Mouse (Mus musculus) urinary bladder, adult 18-20 months (tissue): ENCODE measurements around the gene Ckap5.
"Not testable (repeated sequence)": the region's sequence is repeated elsewhere in the genome, so short reads cannot be mapped to it uniquely, and the experiment has no call there.

Experiments
- DNase-seq, 2 experiments: peaks; one replicate each; pipeline ENCODE4 v3.0.0; 2022; ENCODE audit warnings: low spot score in 2 of 2, mixed read lengths in 2 of 2

Ckap5 gene

GRCm38 (mm10) chr2:91526294-91527146 lies at the start of gene Ckap5:
Ckap5 (plus strand) TSS chr2:91526762.
- DNase-seq: peak; percentile 86 to 90

DNA sequence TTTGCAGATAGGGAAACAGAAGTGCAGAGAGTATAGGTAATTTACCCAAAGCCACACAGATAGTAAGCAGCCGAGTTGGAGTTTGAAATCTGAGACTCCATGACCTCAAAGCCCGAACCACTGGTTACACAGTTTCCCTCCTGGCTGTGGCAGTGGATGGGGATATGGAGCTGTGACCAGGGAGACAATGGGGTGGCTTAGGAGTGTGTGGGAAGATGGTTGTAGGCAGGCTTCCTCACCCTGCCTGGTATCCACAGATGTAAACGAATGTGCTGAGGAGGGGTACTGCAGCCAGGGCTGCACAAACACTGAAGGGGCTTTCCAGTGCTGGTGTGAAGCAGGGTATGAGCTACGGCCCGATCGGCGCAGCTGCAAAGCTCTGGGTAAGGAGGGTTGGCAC lies 49.7 kb upstream of the Ckap5 start:
- no peak for DNase-seq

DNA sequence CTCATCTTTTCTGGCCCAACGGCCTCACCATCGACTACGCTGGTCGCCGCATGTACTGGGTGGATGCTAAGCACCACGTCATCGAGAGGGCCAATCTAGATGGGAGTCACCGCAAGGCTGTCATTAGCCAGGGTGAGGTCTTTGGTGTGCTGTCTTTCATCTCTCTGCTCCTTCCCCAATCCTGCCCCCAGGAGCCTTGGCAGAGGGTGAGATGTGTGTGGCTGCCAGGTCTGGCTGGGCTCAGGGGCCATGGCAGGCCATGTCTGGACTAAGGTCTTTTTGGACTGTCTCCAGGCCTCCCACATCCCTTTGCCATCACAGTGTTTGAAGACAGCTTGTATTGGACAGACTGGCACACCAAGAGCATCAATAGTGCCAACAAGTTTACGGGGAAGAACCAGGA lies 46.2 kb upstream of the Ckap5 start:
- DNase-seq: no peak

DNA sequence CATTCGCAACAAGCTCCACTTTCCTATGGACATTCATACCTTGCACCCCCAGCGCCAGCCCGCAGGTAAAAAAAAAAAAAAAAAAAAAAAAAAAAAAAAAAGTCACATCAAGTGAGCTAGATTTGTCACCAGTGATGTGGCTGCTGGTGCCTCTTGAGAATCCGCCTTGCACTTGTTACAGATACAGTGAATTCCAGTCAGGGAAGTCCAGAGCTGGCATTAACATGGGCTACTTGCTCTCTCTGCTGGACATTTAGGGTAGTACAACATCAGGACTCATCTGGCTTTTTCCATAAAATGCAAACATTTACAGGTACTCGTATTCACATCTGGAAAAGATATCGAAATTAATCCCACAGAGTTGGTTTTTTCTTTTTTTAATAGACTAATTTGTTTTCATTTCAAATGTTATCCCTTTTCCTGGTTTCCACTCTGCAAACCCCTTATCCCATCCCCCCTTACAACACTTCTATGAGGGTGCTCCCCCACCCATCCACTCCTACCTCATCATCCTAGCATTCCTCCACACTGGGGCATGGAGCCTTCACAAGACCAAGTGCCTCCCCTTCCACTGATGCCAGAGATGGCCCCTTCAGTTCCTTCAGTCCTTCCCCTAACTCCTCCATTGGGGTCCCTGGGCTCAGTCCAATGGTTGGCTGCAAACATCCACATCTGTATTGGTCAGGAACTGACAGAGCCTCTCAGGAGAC lies 45.6 kb upstream of the Ckap5 start:
- DNase-seq: no peak

DNA sequence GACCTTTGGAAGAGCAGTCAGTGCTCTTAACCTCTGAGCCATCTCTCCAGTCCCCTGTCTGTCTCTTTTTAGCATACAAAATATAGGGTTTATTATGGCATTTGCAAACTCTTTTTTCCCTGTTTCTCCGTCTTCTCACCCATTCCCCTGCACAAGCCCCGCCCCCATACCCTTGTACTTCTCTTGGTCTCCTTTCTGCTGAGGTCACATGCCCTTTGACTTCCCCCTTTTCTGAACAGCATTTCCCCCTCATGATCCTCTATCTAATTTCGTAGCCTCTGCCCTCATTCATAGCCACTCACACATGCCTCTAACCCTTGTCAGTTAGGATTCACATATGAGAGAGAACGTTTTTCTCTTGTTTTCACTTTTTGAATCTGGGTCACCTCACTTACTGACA lies 41.9 kb upstream of the Ckap5 start:
- DNase-seq: no peak

DNA sequence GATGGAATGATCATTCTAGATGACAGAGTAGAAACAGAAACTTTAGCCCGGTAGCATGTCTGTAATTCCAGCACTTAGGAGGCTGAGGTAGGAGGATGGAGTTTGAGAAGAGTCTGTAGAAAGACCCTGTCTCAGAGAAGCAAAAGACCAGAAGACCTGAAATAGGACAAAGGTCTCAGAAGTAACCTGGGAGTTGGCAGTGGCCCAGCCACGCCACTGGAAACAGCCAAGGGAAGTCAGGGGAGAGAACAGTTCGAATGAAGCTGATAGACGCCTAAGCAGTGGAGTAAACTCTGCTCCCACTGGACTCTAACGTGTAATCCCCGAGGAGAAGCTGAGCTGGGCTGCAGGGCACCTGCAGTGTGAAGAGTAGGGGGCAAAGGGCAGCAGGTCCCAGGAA lies 41.3 kb upstream of the Ckap5 start:
- no peak for DNase-seq

DNA sequence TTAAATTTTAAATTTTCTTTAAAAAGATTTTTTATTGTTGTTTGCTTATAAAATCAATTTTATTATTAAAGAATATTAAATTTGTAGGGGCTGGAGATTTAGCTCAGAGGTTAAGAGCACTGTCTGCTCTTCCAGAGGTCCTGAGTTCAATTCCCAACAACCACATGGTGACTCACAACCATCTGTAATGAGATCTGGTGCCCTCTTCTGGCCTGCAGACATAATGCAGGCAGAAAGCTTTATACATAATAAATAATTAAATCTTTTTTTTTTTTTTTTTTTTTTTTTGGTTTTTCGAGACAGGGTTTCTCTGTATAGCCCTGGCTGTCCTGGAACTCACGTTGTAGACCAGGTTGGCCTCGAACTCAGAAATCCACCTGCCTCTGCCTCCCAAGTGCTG lies 39.3 kb upstream of the Ckap5 start:
- not testable (repeated sequence) for DNase-seq

GRCm38 (mm10) chr2:91492071-91492635 lies 34.4 kb upstream of the Ckap5 start:
- no peak for DNase-seq

GRCm38 (mm10) chr2:91493981-91494380 lies 32.6 kb upstream of the Ckap5 start:
- DNase-seq: no peak

- no peak for DNase-seq
Measured at GRCm38 (mm10) chr2:91498093-91498719, 28.4 kb upstream of the Ckap5 start.

- no peak for DNase-seq
Measured at GRCm38 (mm10) chr2:91508076-91508475, 18.5 kb upstream of the Ckap5 start.

DNA sequence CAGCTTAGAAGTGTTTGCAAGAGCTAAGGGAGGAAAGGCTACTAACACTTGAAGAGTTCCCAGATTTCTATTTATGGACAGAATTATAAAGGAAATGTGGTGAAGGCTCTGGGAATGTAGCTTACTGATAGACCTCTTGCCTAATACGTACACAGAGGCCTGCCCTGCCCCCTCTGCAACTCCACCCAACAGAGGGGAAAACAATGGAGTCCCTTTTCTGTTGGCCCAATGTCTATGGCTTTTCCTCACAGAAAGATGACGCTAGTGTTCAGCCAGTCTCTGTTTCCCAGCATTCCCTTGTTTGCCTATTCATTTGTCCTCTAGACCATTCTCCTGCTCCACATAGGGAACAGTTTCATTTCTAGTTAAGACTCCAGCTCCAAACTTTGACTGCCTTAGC lies 9.4 kb upstream of the Ckap5 start:
- no peak for DNase-seq

DNA sequence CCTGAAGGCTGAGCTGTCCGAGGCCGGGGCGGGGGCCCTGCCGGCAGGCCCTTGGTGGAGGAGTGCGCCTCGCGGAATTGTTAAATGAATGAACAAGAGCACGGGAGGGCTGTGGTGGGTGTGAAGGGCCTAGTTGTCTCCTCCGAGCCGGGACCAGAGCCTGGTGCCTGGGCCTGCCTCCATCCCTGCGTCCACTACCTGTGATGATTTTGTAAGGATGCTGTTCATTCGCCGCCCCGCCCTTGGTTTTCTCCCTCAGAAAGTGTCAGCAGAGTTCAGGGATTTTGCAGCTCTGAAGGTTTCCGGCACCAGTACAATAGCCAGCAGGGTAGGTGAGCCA lies 555 bp downstream of the Ckap5 start:
- peak in 1 of 2 experiments; percentile 5 for DNase-seq

- DNase-seq: peak; percentile 73 to 86
Measured at GRCm38 (mm10) chr2:91537588-91538205, 11.1 kb downstream of the Ckap5 start.

DNA sequence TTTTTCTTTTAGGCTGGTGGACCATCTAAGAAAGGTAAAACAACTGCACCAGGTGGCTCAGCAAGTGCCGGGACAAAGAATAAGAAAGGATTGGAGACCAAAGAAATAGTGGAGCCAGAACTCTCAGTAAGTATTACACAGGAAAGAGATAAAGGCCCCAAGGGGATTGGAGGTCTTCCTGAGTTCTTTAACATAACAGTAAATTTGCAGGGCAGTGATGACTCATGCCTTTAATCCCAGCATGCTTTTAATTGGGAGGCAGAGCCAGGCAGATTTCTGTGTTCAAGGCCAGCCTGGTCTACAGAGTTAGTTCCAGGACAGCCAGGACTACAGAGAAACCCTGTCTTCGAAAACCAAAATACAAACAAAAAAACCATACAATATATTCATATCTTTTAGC lies 41.6 kb downstream of the Ckap5 start:
- DNase-seq: no peak

- no peak for DNase-seq
Measured at GRCm38 (mm10) chr2:91580894-91581293, 54.3 kb downstream of the Ckap5 start.

- DNase-seq: no peak
Measured at GRCm38 (mm10) chr2:91586242-91586641, 59.7 kb downstream of the Ckap5 start.

GRCm38 (mm10) chr2:91600475-91600874 lies 73.9 kb downstream of the Ckap5 start:
- DNase-seq: no peak

DNA sequence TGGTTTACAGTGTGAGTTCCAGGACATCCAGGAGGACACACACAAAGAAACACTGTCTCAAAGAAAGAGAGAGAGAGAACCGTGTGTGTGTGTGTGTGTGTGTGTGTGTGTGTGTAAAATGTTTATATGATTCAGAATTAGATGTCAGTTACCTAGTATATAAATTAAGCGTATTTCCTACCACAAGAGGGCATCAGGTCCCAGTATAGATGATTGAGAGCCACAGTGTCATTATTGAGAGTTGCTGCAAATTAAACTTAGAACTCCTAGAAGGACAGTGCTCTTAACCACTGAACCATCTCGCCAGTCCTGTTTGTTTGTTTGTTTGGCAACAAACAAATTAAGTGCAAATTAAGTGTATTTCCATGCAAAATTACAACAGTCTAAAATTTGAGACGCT lies 75.8 kb downstream of the Ckap5 start:
- DNase-seq: no peak

DNA sequence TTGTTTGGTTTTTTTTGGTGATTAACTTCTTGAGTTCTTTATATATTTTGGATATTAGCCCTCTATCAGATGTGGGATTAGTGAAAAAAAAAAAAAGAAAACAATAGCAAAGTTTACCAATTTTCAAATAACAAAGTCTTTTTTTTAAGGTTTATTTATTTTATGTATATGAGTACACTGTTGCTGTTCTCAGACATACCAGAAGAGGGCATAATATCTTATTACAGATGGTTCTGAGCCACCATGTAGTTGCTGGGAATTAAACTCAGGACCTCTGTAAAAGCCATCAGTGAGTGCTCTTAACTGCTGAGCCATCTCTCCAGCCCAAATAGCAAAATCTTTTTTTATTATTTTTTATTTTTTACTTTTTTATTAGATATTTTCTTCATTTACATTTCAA lies 82.8 kb downstream of the Ckap5 start:
- not testable (repeated sequence) for DNase-seq

DNA sequence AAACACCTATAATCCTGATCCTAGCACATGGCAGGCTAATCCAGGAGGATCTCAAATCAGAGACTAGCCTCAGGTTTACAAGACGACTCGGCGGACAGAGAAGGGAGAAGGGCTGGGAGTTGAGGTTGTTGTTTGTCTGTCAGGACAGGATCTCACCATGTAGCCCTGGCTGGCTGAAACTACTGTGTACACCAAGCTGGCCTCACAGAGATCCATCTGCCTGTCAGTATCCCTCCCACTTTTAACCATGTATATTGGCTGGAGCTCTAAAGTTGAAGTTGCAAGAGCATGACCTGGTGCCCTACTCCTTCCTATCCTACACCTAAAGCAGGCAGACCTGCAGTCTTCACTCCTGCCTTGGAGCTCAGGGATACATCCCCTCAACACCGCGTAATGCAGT lies 95.8 kb downstream of the Ckap5 start:
- DNase-seq: no peak

DNA sequence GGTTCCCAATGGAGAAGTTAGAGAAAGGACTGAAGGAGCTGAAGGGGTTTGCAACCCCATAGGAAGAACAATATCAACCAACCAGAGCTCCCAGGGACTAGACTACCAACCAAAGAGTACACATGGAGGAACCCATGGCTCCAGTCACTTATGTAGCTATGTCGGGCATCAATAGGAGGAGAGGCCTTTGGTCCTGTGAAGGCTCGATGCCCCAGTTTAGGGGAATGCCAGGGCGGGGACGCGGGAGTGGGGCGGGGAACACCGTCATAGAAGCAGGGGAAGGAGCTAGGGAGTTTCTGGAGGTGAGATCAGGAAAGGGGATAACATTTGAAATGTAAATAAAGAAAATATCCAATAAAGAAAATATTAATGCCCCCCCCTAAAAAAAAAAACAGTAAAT lies 96.8 kb downstream of the Ckap5 start:
- not testable (repeated sequence) for DNase-seq
